Mouse (Mus musculus) heart, adult 2 months (tissue): ENCODE data around the gene Tmod1.

Experiments used
- CTCF ChIP-seq: fragments of 200-600 bp; IDR thresholded peaks from 2 replicates; pipeline ENCODE4 v1.8.1; 2022; ENCODE audit warnings: antibody characterized with exemption, mild to moderate bottlenecking, moderate library complexity
- EP300 ChIP-seq: fragments of 200-500 bp; IDR thresholded peaks from 2 replicates; pipeline ENCODE4 v1.6.1; 2011; ENCODE audit warnings: low read depth, low read length, control low read depth; ENCODE audit not compliant: insufficient read depth

GRCm38 (mm10) chr4:46023021-46023481 is 15.7 kb upstream of the Tmod1 start:
- TF ChIP-seq CTCF (no peak), EP300 (no peak)
